Mouse (Mus musculus) frontal cortex, postnatal 25 days (tissue): Measurements from ENCODE around the gene Iqcf1.

ENCODE experiments used
- DNase-seq, 2 experiments: peaks; one replicate each; pipeline ENCODE4 v3.0.0; 2022; ENCODE audit warnings: low spot score in 2 of 2

The Iqcf1 gene

DNA sequence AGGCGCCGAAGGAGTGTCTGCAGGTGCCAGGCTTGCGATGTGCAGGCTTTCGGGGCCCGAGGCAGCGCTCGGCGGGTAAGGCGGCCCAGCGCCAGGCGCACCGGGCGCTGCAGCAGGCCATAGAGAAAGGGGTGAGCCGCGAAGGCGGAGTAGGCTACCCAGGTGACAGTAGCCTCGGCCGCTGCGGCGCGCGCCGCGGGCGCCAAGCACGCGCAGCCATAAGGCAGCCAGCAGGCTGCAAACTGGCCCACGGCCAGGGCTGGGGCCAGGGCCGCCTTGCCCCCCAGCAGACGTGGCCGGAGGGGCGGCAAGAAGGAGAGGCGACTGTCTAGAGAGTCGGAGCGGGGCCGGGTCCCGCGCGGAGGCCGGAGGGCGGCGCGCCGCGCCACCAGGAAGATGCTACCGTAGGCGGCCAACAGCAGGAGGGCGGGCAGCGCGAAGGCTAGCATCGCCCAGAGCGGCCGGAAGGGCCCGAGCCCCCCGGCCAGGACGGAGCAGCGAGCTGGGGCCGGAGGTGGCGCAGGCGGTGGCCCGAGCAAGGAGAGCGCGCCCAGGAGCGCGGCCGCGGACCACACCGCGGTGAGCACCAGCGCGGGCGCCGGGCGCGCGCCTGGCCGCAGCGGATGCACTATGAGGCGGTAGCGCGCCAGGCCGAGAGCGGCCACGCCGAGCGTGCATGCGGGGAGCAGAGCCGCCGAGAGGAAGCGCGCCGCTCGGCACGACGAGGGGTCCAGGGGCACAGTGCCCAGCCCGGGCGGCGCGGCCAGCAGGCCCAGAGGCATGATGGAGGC, 34.8 kb upstream of the Iqcf1 start:
- DNase-seq, result no peak

DNA sequence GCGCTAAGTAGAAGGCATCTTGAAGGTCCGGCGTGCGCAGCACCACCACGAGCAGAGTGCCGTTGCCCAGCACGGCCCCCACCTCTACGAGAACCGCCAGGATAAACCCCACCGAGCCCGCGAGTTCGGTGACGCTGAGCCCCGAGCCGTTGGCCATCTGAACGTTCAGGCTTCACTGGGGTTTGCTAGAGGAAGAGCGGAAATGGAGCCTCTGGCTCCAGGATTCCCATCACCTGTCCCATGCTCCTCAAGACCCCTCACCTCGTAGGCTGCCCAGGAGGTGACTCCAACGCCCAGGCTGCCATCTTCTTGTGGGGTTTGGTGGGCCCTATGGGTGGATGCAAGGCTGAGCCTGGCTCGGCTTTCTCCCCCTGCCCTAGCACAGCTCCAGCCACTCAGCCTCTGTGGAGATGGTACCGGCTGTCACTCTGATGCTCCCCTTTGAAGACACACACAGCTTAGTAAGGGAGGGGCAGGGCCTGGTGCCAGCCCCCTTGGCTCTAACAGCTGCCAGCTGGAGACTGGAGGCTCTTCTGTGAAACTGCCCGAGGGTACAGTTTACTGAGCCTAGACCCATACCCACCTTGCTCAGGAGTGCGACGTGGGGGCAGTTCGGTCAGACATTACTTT, 34.1 kb upstream of the Iqcf1 start, which contains the start of gene Gpr62:
Gpr62 (minus strand) TSS at position 368 of the 630 bp plus-strand sequence.
- no peak for DNase-seq

DNA sequence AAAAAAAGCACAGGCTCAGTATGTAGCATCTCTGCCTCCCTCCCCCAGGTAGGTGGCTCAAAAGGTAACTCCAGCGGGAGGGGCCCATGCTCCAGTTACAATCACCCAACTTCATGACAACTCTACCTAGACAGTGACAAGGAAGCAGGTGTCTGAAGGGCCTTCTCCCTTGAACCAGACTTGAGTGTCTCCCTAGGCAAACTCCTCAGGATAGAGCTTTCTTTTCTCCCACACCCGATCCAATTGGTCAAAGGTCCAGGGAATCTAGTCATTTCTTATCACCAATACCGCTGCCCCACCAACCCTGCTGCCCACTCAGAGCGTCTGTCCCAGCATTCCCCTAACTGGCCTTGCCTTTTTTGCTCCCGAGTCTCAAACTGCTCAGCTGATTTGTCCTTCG, 33.0 kb upstream of the Iqcf1 start:
- no peak for DNase-seq

DNA sequence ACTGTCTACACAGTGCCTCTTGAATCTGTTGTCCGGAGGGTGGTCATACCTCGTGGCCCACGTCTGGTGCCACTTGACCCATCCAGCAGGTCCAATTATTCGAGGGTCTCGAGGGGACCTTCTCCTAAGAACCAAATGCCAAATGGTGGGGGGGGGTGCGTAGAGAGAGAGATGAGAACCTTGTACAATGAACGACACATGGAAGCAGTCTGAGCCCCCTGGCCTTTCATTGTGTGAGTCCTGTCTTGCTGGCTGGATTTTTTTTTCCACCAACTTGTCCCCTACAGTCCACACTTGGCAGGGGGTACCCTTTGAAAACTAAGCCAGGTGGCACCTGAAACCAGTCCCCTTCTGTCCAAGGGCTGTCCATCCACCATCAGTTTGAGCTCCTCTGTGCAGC, 32.0 kb upstream of the Iqcf1 start:
- no peak for DNase-seq

DNA sequence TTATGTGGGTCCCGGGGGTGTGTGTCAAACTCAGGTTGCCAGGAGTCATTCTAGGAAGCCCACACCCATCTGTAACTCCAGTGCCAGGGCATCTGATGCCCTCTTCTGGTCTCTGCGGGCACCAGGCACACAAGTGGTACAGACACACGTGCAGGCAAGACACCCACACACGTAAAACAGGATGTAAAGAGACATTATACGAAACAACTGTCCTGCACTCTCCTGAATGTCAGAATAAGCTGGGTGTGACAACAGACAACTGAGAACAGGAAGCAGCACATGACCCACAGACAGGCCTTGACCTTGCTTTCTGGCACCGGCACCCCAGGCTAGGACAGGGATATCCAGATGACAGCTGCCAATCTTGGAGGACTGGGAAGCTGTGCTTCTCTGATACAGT, 30.4 kb upstream of the Iqcf1 start:
- DNase-seq, result no peak

DNA sequence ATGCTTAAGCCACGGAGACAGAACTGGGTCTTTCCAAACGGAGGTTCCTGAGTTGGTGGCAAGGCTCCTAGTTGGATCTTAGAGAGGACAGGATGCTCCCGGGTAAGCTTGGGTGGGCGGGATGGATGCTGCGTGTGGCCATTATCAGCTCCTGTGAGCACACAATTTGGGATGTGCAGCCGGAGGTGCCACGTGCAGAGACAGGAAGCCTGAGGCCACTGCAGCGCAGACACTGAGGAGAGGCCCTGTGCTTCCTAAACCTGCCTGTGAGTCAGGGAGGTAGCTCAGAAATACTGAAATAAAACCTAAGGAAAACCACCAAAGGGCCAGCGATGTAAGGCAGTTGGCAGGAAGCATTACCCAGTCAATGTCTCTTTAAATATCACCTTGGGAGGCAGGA, 30.0 kb upstream of the Iqcf1 start:
- DNase-seq, result no peak

DNA sequence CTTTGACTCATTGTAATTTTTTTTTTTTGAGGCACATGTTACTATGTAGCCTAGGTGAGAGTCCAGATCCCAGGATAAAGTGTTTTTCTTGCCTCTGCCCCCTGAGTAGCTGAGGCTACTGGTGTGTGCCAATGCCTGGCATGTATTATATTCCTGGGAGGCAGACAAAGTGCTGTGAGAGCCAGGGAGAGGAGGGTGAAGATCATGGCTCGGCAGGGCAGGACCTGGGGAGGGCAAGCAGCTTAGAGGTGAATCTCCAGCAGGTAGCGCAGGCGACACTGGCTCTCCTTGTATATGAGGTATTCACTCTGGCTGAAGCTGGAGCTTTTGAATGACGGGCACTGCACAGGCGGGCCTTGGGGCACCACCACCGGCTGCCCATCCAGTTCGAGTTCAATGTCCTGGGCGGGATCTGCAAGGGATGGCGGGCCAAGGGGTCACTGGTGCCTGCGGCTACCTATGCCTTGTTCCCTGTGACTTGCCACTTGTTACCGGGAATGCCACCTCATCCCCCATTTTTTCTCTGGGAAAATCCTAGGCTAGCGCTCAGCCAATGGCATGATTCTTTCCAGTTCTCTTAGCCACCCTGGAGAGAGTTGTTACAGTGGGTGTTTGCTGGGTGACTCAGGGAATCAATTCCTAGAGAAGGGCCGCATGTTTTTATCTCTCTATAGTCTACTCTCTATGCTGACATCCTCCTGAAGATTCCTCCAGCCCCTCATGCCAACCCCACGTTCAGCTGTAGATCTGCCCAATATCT, 28.6 kb upstream of the Iqcf1 start:
- DNase-seq, result no peak

DNA sequence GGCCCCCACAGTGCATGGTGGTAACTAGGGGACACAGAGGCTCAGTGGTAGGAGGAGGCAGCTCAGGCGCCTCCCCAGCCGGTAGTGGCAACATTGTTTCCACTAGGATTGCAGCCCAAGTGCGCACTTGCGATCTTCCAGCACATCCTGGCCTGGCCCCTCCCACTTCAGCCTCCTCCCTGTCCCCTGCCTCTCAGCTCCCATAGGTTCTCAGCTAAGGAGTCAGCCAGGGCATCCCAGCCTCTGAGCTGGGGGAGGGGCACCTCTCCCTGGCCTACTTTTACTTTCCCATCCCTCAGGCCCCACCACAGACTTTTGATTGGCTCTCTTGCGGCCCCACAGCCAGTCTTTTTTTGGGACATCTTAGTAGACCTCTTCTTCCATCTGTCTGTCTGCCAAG, 27.9 kb upstream of the Iqcf1 start:
- DNase-seq, result peak in 1 of 2 experiments; percentile 17

DNA sequence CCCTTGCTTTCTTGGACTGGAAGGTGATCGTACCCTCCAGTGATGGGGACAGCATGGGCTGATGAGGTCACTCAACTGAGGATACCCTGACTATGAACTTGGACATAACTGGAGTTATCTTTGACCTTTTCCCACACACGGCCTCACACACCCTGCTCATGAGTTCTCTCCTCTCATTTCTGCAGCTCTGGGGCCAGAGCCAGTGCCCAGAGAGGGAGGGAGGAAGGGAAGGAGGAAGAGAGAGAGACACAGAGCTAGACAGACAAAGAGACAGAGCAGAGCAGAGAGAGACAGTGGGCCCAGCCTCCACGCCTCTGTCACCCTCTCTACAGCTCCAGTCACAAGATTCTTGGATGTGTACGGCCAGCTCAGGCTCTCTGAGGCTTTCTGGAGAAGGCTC, 27.4 kb upstream of the Iqcf1 start:
- DNase-seq, result peak in 1 of 2 experiments; percentile 3

DNA sequence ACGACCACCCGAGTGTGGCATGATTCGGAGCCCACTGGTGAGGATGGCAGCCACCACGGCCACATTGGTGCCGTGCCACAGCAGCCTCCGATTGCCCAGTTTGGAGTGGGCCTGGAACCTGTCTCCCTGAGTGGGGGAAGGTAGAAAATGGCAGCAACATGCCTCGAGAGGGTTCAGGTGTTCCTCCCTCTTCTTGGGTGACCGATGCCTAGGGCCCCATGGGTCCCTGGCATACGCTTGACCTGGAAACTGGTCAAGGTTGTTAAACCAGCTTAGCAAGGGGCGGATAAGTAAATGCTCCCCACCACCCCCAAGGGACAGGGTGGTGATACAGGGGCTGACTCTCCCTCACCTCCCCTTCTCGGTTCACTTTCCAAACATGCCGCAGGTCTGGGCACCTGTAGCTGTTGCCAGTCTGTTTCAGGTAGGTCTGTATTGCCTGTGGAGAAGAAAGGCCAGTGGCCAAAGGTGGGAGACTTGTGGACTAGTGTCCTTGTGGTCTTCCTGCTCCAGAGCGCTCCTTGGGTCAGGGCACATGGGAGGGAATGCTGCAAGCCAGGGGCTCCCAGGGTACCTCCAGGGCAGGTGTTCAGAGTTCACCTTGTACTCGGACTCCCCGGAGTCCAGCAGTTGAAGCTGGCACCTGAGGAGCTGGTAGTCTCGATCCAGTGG, 26.6 kb upstream of the Iqcf1 start:
- peak; percentile 1 to 5 for DNase-seq

DNA sequence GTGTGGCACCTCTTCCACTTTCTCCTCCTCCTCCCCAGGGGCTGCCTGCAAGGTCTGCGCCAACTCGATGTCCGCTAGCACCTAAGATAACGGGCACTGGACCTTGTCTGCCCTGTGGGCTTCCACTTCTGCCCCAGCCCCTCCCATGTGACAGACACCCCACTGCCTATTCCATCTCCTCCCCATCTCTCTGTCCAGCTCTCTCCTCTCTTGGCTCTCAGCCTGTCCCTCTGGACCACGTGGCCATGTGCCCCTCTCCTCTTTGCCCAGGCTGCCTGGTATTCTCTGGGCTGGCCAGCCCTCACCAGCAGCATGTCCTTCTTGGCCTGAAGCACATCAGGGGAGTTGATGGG, 26.0 kb upstream of the Iqcf1 start:
- peak; percentile 3 to 4 for DNase-seq

DNA sequence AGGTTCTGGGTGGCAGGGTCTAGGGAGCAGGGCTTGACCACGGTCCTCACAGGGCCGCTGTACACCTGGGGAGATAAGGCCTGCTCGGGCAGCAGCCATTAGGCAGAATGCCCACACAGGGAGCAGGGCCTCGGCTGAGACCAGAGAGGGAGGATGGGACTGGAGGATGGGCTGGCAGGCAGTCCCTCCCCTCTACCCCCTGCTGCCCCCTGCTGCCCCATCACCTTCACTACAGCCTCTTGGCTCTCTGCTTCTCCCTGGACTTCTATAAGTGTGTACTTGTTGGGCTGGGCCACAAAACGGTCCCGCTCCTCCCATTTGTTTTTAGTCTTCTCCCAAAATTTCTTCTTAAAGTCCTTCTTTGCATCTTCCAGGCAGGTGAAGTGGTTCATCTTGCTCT, 25.3 kb upstream of the Iqcf1 start:
- peak; percentile 22 to 46 for DNase-seq

DNA sequence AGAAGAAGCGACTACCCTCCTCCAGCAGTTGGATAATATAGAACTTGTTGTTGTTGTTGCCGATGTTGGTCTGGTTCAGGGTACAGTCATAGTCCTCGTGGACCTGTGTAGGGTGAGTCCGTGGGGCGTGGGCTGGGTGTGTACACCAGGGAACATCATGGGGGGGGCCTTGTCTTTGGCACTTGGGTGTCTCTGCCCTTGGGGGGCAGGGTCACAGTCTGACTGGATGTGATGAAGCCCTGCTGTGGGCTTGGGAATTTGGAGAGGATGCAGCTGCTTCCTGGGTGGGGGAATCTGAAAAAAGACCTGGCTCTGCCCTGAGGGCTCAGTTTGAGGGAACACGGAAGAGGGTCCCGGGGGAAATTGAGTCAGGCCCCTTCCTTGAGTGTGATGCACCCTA, 24.7 kb upstream of the Iqcf1 start:
- peak; percentile 2 to 9 for DNase-seq

DNA sequence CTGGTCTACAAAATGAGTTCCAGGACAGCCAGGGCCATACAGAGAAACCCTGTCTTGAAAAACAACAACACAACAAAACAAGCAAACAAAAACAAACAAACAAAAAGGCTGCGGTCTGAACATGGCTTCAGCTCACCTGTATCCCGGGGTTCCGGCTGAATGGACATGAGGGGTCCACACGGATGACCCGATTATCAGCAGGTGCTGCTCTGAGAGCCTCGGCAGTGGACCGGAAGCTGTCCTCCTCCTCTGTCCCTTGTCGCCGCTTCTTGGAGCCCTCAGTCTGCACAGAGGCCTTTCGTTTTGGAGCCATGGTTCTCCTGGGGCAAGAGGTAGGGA, 24.1 kb upstream of the Iqcf1 start, which contains the start of gene Rrp9:
Rrp9 (plus strand) TSS at position 301 of the 339 bp plus-strand sequence.
- DNase-seq, result no peak

DNA sequence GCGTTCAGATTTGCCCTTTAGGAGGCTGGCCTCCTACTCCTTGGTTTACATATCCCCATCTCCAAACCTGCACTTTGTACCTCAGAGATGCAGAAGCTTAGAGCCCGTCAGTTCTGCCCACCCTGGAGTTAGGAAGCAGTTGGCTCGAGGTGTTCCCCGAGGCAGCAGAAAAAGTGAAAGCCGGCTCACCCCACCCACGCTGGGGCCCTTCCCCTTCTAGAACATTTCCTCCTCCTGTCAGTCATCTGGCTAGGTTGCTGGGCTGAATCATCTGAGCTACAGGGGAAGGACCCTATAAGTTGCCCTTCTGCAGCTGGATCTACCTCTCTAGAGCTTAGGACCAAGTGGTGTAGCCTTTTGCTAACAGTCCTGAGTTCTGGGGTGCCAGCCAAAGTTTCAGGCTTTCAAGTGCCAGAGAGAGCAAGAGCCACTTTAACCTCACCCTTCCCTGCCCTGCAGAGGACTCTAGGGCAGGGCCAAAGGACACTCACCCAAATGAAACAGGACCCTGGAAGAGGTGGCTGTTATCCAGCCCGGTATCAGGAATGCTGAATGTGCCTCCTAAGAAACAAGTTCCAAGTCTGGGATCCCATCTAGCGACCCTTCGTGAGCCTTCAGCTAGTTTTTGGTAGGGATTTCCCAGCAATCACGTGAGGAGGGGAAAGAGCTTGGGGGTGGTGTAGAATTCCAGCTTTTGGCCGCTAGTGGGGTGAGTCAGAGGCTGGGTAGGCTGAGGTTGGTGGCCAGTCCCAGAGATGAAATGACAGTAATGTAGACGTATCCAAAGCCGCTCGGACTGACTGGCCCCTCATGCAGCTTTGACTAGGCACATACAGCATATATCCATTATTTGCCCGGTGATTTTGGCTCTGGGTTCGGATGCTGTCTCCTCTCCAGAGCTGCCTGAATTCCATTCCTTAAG, 23.5 kb upstream of the Iqcf1 start:
- DNase-seq, result peak; percentile 9 to 23

DNA sequence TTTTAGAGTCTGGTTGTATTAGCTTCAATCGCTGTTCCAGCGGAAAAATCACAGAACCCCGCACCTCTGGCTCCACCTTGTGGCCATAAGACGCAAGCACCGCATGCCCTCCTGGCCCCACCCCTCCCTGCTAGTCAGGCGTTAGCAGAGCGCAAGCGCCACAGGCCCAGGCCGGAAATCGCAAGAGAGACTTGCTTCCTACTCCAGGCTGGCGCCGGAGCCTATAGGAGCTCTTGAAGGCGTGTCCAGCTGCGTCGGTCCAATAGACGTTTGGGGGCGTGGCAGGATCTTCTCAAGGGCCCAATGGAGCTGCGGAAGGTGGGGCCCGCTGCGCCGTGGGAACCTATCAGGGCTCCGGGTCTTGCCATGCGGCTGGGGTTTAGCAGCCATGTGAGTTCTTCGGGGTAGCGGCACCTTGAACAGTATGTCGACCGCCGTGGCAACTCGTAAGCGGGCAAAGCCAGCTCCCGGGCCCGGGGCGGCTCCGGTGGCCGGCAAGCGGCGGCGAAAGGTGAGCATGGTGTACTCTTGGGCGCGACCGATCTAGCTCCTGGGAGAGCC, 22.8 kb upstream of the Iqcf1 start, which contains the start of gene Parp3:
Parp3 (minus strand) TSS at position 26 of the 561 bp plus-strand sequence.
- DNase-seq, result peak; percentile 97 to 98

DNA sequence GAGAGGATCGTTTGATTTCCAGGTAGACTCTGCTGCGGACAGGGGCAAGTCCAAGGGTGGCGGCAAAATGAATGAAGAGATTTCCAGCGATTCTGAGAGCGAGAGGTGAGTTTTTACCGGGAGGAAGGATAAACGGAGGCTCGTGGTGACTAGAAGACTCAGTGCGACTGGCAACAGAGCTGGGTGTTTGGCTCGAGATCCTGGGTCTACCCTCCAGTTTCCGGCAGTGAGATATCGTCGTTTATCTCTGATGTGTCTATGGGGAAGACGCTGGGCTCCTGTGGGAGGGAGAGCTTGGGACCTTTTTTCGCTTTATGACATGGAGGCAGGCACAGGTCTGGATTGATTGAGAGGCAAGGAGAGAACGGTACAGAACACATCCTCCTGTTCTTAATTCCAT, 22.1 kb upstream of the Iqcf1 start:
- DNase-seq, result no peak

DNA sequence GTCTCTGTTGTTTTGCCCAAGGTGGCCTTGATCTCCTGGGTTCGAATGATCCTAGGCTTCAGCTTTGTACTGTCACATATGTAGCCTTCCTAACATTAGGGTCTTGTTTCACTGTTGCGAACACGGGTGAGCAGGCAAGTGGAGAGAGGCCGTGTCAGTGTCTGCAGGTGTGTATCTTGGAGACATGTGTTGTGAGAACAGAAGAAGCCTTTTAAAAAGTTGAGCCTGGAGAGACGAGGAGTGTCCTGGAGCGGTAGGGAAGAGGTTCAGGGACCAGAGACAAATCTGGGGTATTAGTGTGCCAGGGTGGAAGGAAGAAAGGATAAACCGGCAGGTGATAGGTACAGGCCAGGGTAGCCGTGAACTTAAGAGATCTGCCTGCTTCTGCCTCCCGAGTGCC, 21.7 kb upstream of the Iqcf1 start:
- DNase-seq, result peak in 1 of 2 experiments; percentile 4

DNA sequence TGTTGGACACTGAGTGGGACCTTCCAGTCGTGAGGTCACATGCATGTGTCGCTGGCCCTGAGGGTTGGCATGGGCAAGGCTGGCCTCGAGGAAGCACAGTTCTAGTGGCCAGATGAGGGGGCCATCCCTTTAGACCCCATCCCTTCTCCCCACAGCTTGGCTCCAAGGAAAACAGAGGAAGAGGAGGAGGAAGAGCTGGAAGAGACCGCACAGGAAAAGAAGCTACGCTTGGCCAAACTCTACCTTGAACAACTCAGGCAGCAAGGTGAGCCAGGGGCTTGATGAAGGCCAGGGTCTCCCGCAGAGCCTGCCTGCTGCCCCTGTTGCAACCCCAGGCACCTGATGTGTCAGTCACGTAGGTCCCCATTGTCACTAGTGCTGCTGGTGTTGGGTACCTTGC, 19.2 kb upstream of the Iqcf1 start:
- DNase-seq, result peak in 1 of 2 experiments; percentile 3

DNA sequence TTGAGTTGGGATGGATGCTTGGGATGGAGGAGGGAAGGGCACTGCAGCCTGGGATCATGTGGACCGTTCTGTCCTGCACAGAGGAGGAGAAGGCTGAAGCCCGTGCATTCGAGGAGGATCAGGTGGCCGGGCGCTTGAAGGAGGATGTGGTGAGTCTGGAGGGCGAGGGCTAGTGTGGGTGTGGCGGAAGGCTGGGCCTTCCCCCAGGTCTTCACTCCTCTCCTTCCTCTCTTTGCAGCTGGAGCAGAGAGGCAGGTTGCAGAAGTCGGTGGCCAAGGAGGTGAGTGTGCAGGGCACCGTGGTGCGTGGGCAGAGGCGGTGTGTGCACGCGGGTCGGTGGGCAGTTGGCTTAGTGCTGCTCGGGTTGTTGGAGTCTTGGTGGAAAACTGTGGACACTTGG, 18.7 kb upstream of the Iqcf1 start:
- DNase-seq, result peak in 1 of 2 experiments; percentile 2

DNA sequence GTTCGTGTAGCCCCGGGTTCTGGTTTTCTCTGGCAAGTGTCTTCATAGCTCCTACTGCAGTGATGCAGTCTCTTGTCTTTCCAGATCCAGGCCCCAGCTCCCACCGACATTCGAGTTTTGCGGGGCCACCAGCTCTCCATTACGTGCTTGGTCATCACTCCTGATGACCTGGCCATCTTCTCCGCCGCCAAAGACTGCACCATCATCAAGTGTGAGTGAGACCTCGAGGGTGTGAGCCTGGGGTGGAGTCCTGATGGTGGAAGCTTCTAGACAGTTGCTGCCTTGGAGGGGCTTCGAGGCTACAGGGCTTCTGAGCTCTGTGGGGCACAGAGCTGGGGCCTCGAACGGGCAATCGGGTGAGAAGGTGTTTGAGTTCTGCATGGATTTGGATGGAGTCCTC, 18.1 kb upstream of the Iqcf1 start:
- peak in 1 of 2 experiments; percentile 3 for DNase-seq
